Mouse (Mus musculus): ENCODE data around the gene Nr0b2. TPM values are rescaled to one million over a fixed set of nuclear protein-coding genes. Genes with fewer than 3 reads are reported as not detected.

Gene Nr0b2
- polyA plus RNA-seq, 1 experiment from 2014 or later: 0.90 TPM

- Histone ChIP-seq H3K4me2 (ENCODE audit: low read depth, low read length) (no peak overlapping the region), H3K4me1 (ENCODE audit: control insufficient read depth, low read depth, low read length) (peaks cover 22% of the 10 kb centered on the region), H3K27me3 (ENCODE audit: control insufficient read depth, insufficient read depth, low read depth, low read length) (no peaks in the 10 kb centered on the region), H3K9me3 (replicated peaks; ENCODE audit: control insufficient read depth, low read length) (no peaks in the 10 kb centered on the region), H3K4me3 (ENCODE audit: low read depth, low read length) (no peak overlapping the region), H3K9ac (ENCODE audit: low read depth, low read length) (no peak overlapping the region), H3K27ac (ENCODE audit: low read length) (no peak overlapping the region), H3K36me3 (ENCODE audit: control insufficient read depth, insufficient read depth) (no peaks in the 10 kb centered on the region)
- 63% methylated on average over 1 of the region's 1 CpGs for WGBS (ENCODE audit: insufficient replicate concordance)
- ATAC-seq (ENCODE audit: low read depth): peak; percentile 12; the same call in 1 of the 2 replicates
Measured at GRCm38 (mm10) chr4:133552029-133552428, 1.1 kb upstream of the Nr0b2 start.

GRCm38 (mm10) chr4:133553448-133554330, 513 bp downstream of the Nr0b2 start:
- Histone ChIP-seq H3K27ac (ENCODE audit: low read length) (no peak overlapping the region), H3K4me2 (ENCODE audit: low read depth, low read length) (peak overlapping the region; percentile 8; the same call in 1 of the 2 replicates), H3K4me3 (ENCODE audit: low read depth, low read length) (no peak overlapping the region), H3K4me1 (ENCODE audit: control insufficient read depth, low read depth, low read length) (peaks cover 22% of the 10 kb centered on the region), H3K36me3 (ENCODE audit: control insufficient read depth, insufficient read depth) (no peaks in the 10 kb centered on the region), H3K27me3 (ENCODE audit: control insufficient read depth, insufficient read depth, low read depth, low read length) (no peaks in the 10 kb centered on the region), H3K9me3 (replicated peaks; ENCODE audit: control insufficient read depth, low read length) (no peaks in the 10 kb centered on the region), H3K9ac (ENCODE audit: low read depth, low read length) (no peak overlapping the region)
- WGBS (ENCODE audit: insufficient replicate concordance): 46% methylated on average over 19 of the region's 19 CpGs
- ATAC-seq (ENCODE audit: low read depth): no peak

GRCm38 (mm10) chr4:133557041-133557717, 4.0 kb downstream of the Nr0b2 start:
- 0 out of 2 replicates have a peak overlapping the region, but pooled peaks have one; percentile 20 for H3K4me2 ChIP-seq (ENCODE audit: low read depth, low read length)
- no peaks in the 10 kb centered on the region for H3K36me3 ChIP-seq (ENCODE audit: control insufficient read depth, insufficient read depth)
- H3K9me3 ChIP-seq (replicated peaks; ENCODE audit: control insufficient read depth, low read length): no peaks in the 10 kb centered on the region
- H3K27ac ChIP-seq (ENCODE audit: low read length): peak overlapping the region; percentile 77
- H3K27me3 ChIP-seq (ENCODE audit: control insufficient read depth, insufficient read depth, low read depth, low read length): no peaks in the 10 kb centered on the region
- 46% methylated on average over 10 of the region's 10 CpGs for WGBS (ENCODE audit: insufficient replicate concordance)
- ATAC-seq (ENCODE audit: low read depth): peak; percentile 88
- H3K9ac ChIP-seq (ENCODE audit: low read depth, low read length): no peak overlapping the region
- peaks cover 19% of the 10 kb centered on the region for H3K4me1 ChIP-seq (ENCODE audit: control insufficient read depth, low read depth, low read length)
- H3K4me3 ChIP-seq (ENCODE audit: low read depth, low read length): no peak overlapping the region

- WGBS (ENCODE audit: insufficient replicate concordance): 50% methylated on average over 4 of the region's 4 CpGs
- Histone ChIP-seq H3K4me1 (ENCODE audit: control insufficient read depth, low read depth, low read length) (no peaks in the 10 kb centered on the region; the same call in 1 of the 2 replicates), H3K4me3 (ENCODE audit: low read depth, low read length) (no peak overlapping the region), H3K9ac (ENCODE audit: low read depth, low read length) (no peak overlapping the region), H3K4me2 (ENCODE audit: low read depth, low read length) (no peak overlapping the region), H3K36me3 (ENCODE audit: control insufficient read depth, insufficient read depth) (no peaks in the 10 kb centered on the region), H3K27ac (ENCODE audit: low read length) (no peak overlapping the region), H3K9me3 (replicated peaks; ENCODE audit: control insufficient read depth, low read length) (no peaks in the 10 kb centered on the region), H3K27me3 (ENCODE audit: control insufficient read depth, insufficient read depth, low read depth, low read length) (no peaks in the 10 kb centered on the region)
- no peak for ATAC-seq (ENCODE audit: low read depth)
Measured at GRCm38 (mm10) chr4:133559846-133560245, 6.7 kb downstream of the Nr0b2 start.

DNA sequence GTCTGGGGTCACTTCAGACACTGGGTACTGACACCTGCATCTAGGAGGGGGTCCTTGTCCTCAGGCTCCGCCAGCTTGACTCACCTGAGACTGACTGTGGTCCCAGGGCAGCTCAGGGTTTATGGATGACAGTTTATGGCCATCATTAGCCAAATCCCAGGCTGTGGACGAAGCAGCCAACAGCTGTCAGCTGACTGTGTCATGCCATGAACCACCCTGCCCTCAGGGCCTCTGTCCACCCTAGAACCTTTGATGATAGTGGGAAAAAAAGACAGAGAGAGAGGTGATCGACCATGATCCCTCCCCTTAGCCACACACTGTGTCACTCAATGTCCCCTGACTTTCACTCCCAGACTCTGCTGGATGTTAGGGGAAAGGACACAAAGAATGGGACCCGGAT, 8.4 kb downstream of the Nr0b2 start:
- Histone ChIP-seq H3K9me3 (replicated peaks; ENCODE audit: control insufficient read depth, low read length) (no peaks in the 10 kb centered on the region), H3K4me2 (ENCODE audit: low read depth, low read length) (no peak overlapping the region), H3K36me3 (ENCODE audit: control insufficient read depth, insufficient read depth) (no peaks in the 10 kb centered on the region), H3K4me1 (ENCODE audit: control insufficient read depth, low read depth, low read length) (no peaks in the 10 kb centered on the region; the same call in 1 of the 2 replicates), H3K27me3 (ENCODE audit: control insufficient read depth, insufficient read depth, low read depth, low read length) (no peaks in the 10 kb centered on the region), H3K27ac (ENCODE audit: low read length) (no peak overlapping the region), H3K4me3 (ENCODE audit: low read depth, low read length) (no peak overlapping the region), H3K9ac (ENCODE audit: low read depth, low read length) (no peak overlapping the region)
- no peak for ATAC-seq (ENCODE audit: low read depth)
- 51% methylated on average over 4 of the region's 4 CpGs for WGBS (ENCODE audit: insufficient replicate concordance)

DNA sequence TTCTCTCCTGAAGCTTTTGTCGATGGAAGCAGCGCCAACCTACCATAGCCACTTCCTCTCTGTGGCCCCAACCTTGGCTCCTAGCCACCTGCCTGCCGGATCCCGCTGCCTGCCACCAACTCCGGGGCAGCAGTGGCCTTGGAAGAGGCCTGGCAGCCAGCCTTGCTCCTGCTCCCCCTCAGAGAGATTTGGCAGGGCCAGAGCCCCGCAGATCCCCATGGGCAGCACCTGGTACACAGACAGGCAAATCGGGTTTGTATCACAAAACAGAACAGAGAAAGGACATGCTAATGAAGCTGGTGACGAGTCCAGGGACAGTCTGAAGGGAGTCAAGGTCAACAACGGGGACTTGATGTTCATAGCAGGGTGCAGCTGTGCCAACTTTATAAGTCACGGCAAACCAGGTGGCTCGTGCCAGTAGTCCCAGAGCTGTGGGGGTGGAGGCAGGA, 10.0 kb downstream of the Nr0b2 start:
- no peak overlapping the region for H3K9ac ChIP-seq (ENCODE audit: low read depth, low read length)
- ATAC-seq (ENCODE audit: low read depth): no peak
- H3K36me3 ChIP-seq (ENCODE audit: control insufficient read depth, insufficient read depth): no peaks in the 10 kb centered on the region
- H3K27me3 ChIP-seq (ENCODE audit: control insufficient read depth, insufficient read depth, low read depth, low read length): no peaks in the 10 kb centered on the region
- H3K9me3 ChIP-seq (replicated peaks; ENCODE audit: control insufficient read depth, low read length): no peaks in the 10 kb centered on the region
- no peak overlapping the region for H3K27ac ChIP-seq (ENCODE audit: low read length)
- H3K4me2 ChIP-seq (ENCODE audit: low read depth, low read length): no peak overlapping the region
- 56% methylated on average over 11 of the region's 11 CpGs for WGBS (ENCODE audit: insufficient replicate concordance)
- no peak overlapping the region for H3K4me3 ChIP-seq (ENCODE audit: low read depth, low read length)
- no peaks in the 10 kb centered on the region; the same call in 1 of the 2 replicates for H3K4me1 ChIP-seq (ENCODE audit: control insufficient read depth, low read depth, low read length)

DNA sequence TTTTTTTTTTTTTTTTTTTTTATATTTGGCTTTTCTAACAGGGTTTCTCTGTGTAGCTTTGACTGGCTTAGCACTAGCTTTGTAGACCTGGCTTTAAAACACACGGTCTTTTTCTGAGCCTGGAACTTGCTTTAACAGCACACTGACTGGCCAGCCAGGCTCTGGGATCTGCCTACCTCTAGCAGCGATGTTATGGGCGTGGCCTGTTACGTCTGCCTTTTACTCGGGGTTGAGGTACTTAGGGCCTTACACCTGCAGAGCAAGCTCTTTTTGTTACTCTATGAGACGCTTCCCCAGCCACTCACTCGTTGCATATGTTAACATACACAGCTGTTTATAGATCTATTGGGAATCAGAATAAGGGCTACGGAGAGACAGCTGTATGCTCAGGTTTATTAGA, 14.1 kb downstream of the Nr0b2 start:
- no peak overlapping the region for H3K4me3 ChIP-seq (ENCODE audit: low read depth, low read length)
- 22% methylated on average over 8 of the region's 8 CpGs for WGBS (ENCODE audit: insufficient replicate concordance)
- H3K27ac ChIP-seq (ENCODE audit: low read length): no peak overlapping the region
- H3K4me1 ChIP-seq (ENCODE audit: control insufficient read depth, low read depth, low read length): no peaks in the 10 kb centered on the region; the same call in 1 of the 2 replicates
- H3K27me3 ChIP-seq (ENCODE audit: control insufficient read depth, insufficient read depth, low read depth, low read length): no peaks in the 10 kb centered on the region
- ATAC-seq (ENCODE audit: low read depth): no peak
- H3K36me3 ChIP-seq (ENCODE audit: control insufficient read depth, insufficient read depth): no peaks in the 10 kb centered on the region
- H3K9me3 ChIP-seq (replicated peaks; ENCODE audit: control insufficient read depth, low read length): no peaks in the 10 kb centered on the region
- H3K9ac ChIP-seq (ENCODE audit: low read depth, low read length): no peak overlapping the region
- H3K4me2 ChIP-seq (ENCODE audit: low read depth, low read length): no peak overlapping the region

DNA sequence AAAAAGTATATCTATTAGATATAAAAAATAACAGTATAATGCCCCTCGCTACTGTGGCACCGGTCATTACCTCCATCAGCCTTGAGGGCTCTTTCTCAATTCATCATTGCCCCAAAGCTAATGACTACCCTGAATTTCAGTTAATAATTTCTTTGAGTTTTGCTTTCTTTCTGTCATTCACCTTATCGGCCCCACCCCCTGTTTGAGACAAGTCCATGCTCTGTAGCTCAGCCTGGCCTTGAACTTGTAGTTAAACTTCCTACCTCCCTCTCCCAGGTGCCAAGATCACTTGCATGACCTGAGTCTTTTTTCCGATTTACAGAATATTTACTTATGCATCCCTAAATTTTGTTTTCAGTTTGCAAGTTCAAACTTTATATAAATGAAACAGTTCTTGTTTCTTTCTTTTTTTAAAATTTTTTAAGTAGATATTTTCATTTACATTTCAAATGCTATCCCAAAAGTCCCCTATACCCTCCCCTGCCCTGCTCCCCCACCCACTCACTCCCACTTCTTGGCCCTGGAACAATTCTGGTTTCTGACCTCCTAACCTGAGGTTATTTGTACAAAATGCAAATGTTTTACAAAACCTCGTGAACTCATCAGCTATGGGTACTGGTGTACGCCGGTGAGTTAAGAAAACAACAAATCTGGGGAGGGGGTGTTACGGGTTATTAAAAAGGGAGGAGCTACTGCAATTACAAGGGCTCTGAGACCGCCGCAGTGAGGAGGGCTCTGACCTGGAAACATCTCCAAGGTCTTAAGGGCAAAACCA, 16.3 kb downstream of the Nr0b2 start:
- Histone ChIP-seq H3K27ac (ENCODE audit: low read length) (peak overlapping the region; percentile 78), H3K4me3 (ENCODE audit: low read depth, low read length) (peak overlapping the region; percentile 7; the same call in 1 of the 2 replicates), H3K4me2 (ENCODE audit: low read depth, low read length) (peak overlapping the region; percentile 48; the same call in 1 of the 2 replicates), H3K4me1 (ENCODE audit: control insufficient read depth, low read depth, low read length) (peaks cover 6% of the 10 kb centered on the region; the same call in 1 of the 2 replicates), H3K9ac (ENCODE audit: low read depth, low read length) (no peak overlapping the region), H3K9me3 (replicated peaks; ENCODE audit: control insufficient read depth, low read length) (no peaks in the 10 kb centered on the region), H3K27me3 (ENCODE audit: control insufficient read depth, insufficient read depth, low read depth, low read length) (no peaks in the 10 kb centered on the region), H3K36me3 (ENCODE audit: control insufficient read depth, insufficient read depth) (no peaks in the 10 kb centered on the region)
- WGBS (ENCODE audit: insufficient replicate concordance): 57% methylated on average over 10 of the region's 10 CpGs
- peak; percentile 47 for ATAC-seq (ENCODE audit: low read depth)

All from liver, embryonic 16.5 days (tissue).